Mouse (Mus musculus) olfactory bulb, adult 2 months (tissue): Measurements from ENCODE around the gene Nfic. TPM values are rescaled to one million over a fixed set of nuclear protein-coding genes. Genes with fewer than 3 reads are reported as not detected.

Source experiments
- H3K27ac ChIP-seq: fragments of 200-500 bp; 2 replicates; pipeline ENCODE4 v1.5.1; 2012; ENCODE audit warnings: low read depth, low read length; ENCODE audit not compliant: insufficient read depth
- H3K4me1 ChIP-seq: fragments of 200-500 bp; 2 replicates; pipeline ENCODE4 v1.6.1; 2012; ENCODE audit warnings: low read length; ENCODE audit not compliant: control insufficient read depth, insufficient read depth
- H3K4me3 ChIP-seq: fragments of 200-500 bp; 2 replicates; pipeline ENCODE4 v1.5.1; 2012; ENCODE audit warnings: mild to moderate bottlenecking, low read depth, low read length, moderate library complexity; ENCODE audit not compliant: insufficient read depth
- CTCF ChIP-seq: fragments of 200-500 bp; IDR thresholded peaks from 2 replicates; pipeline ENCODE4 v1.5.1; 2012; ENCODE audit warnings: low read depth, mild to moderate bottlenecking, low read length, moderate library complexity; ENCODE audit not compliant: insufficient read depth
- POLR2A ChIP-seq: fragments of 200-500 bp; IDR thresholded peaks from 2 replicates; pipeline ENCODE4 v1.6.1; 2012; ENCODE audit warnings: mild to moderate bottlenecking, low read depth, low read length, moderate library complexity; ENCODE audit not compliant: insufficient read depth
- WGBS: fragments of 180-500 bp; shearing (Covaris S2); methylation state at CpG from one replicate; pipeline ENCODE4 v1.1.7; 2018; 5-methylcytosine and 5-hydroxymethylcytosine counted together
- polyA plus RNA-seq: library from polyadenylated mRNA; stranded (reverse); fragments of >200 nt; gene quantifications from 2 replicates; pipeline ENCODE4 v1.2.4, GENCODE M21; 2012; ENCODE audit warnings: low replicate concordance; ENCODE audit not compliant: missing spikeins, insufficient read depth, insufficient read length

Gene Nfic
- polyA plus RNA-seq, 1 experiment, result not detected

GRCm38 (mm10) chr10:81407539-81408423 is 47.7 kb downstream of the Nfic start:
- 33% methylated on average over 31 of the region's 31 CpGs for WGBS
- Histone ChIP-seq H3K4me3 (no peak overlapping the region), H3K27ac (no peak overlapping the region), H3K4me1 (peaks cover 61% of the 10 kb centered on the region)
- TF ChIP-seq POLR2A (no peak), CTCF (no peak)

- TF ChIP-seq CTCF (no peak), POLR2A (no peak)
- H3K27ac ChIP-seq, result no peak overlapping the region
- WGBS, result 60% methylated on average over 24 of the region's 24 CpGs
- H3K4me1 ChIP-seq, result peaks cover 59% of the 10 kb centered on the region
- H3K4me3 ChIP-seq, result no peak overlapping the region
These were observed 48.7 kb downstream of the Nfic start for GRCm38 (mm10) chr10:81406504-81407440.

- peaks cover 59% of the 10 kb centered on the region for H3K4me1 ChIP-seq
- TF ChIP-seq CTCF, result peak; percentile 56; the same call in 1 of the 2 replicates
- TF ChIP-seq POLR2A, result no peak
- no peak overlapping the region for H3K4me3 ChIP-seq
- WGBS, result 52% methylated on average over 13 of the region's 13 CpGs
- no peak overlapping the region for H3K27ac ChIP-seq
These were observed 49.7 kb downstream of the Nfic start for GRCm38 (mm10) chr10:81405588-81406201.

- Histone ChIP-seq H3K4me3 (no peak overlapping the region), H3K4me1 (peaks cover 55% of the 10 kb centered on the region), H3K27ac (no peak overlapping the region)
- WGBS, result 74% methylated on average over 18 of the region's 18 CpGs
- TF ChIP-seq POLR2A (no peak), CTCF (no peak)
These were observed 50.7 kb downstream of the Nfic start for GRCm38 (mm10) chr10:81404720-81405119.

GRCm38 (mm10) chr10:81404082-81404481 is 51.4 kb downstream of the Nfic start:
- Histone ChIP-seq H3K27ac (no peak overlapping the region), H3K4me3 (no peak overlapping the region), H3K4me1 (peaks cover 49% of the 10 kb centered on the region)
- WGBS, result 43% methylated on average over 9 of the region's 9 CpGs
- TF ChIP-seq CTCF (no peak), POLR2A (no peak)

- Histone ChIP-seq H3K4me3 (no peak overlapping the region), H3K4me1 (peaks cover 43% of the 10 kb centered on the region), H3K27ac (no peak overlapping the region)
- WGBS, result 65% methylated on average over 10 of the region's 10 CpGs
- TF ChIP-seq POLR2A (no peak), CTCF (no peak)
These were observed 51.9 kb downstream of the Nfic start for GRCm38 (mm10) chr10:81403511-81403910.

GRCm38 (mm10) chr10:81402227-81402765 is 53.1 kb downstream of the Nfic start:
- Histone ChIP-seq H3K4me1 (peaks cover 34% of the 10 kb centered on the region), H3K4me3 (no peak overlapping the region), H3K27ac (no peak overlapping the region)
- 42% methylated on average over 7 of the region's 7 CpGs for WGBS
- TF ChIP-seq POLR2A, result no peak
- TF ChIP-seq CTCF, result no peak

GRCm38 (mm10) chr10:81401521-81402226 is 53.8 kb downstream of the Nfic start:
- H3K4me1 ChIP-seq, result peaks cover 33% of the 10 kb centered on the region
- H3K27ac ChIP-seq, result peak overlapping the region; percentile 4
- 21% methylated on average over 18 of the region's 18 CpGs for WGBS
- TF ChIP-seq CTCF (no peak), POLR2A (no peak)
- H3K4me3 ChIP-seq, result no peak overlapping the region

GRCm38 (mm10) chr10:81401205-81401520 is 54.3 kb downstream of the Nfic start:
- Histone ChIP-seq H3K4me1 (peaks cover 38% of the 10 kb centered on the region), H3K27ac (peak overlapping the region; percentile 4), H3K4me3 (no peak overlapping the region)
- no peak for TF ChIP-seq CTCF
- TF ChIP-seq POLR2A, result no peak
- 53% methylated on average over 10 of the region's 10 CpGs for WGBS
